Mouse (Mus musculus) forebrain, embryonic 13.5 days (tissue): Measurements from ENCODE around the gene Cntnap2. TPM values are rescaled to one million over a fixed set of nuclear protein-coding genes. Genes with fewer than 3 reads are reported as not detected.

Experiments used
- ATAC-seq: fragments of 200-750 bp; cut with Nextera tagmentation; 2 replicates; pipeline ENCODE4 v1.8.0; 2017
- H3K27ac ChIP-seq: fragments of 300-500 bp; sonication (generic); 2 replicates; pipeline ENCODE4 v1.5.1; 2015; ENCODE audit warnings: inconsistent platforms, mild to moderate bottlenecking, moderate library complexity
- H3K27me3 ChIP-seq: fragments of 300-500 bp; sonication (generic); 2 replicates; pipeline ENCODE4 v1.6.1; 2015; ENCODE audit warnings: mild to moderate bottlenecking, inconsistent platforms
- H3K36me3 ChIP-seq: fragments of 300-500 bp; sonication (generic); 2 replicates; pipeline ENCODE4 v1.6.1; 2015; ENCODE audit warnings: mild to moderate bottlenecking, inconsistent platforms; ENCODE audit not compliant: poor library complexity, severe bottlenecking
- H3K4me1 ChIP-seq: fragments of 300-500 bp; sonication (generic); 2 replicates; pipeline ENCODE4 v1.6.1; 2015; ENCODE audit warnings: inconsistent platforms
- H3K4me2 ChIP-seq: fragments of 300-500 bp; sonication (generic); 2 replicates; pipeline ENCODE4 v1.6.1; 2015; ENCODE audit warnings: inconsistent platforms, mild to moderate bottlenecking, moderate library complexity
- H3K4me3 ChIP-seq: fragments of 300-500 bp; sonication (generic); 2 replicates; pipeline ENCODE4 v1.5.1; 2015; ENCODE audit warnings: mild to moderate bottlenecking, inconsistent platforms
- H3K9ac ChIP-seq: fragments of 300-500 bp; sonication (generic); 2 replicates; pipeline ENCODE4 v1.6.1; 2015; ENCODE audit warnings: mild to moderate bottlenecking, inconsistent platforms
- H3K9me3 ChIP-seq: fragments of 300-500 bp; sonication (generic); replicated peaks from 2 replicates; pipeline ENCODE4 v1.6.1; 2016; ENCODE audit warnings: inconsistent platforms
- WGBS: fragments of 180-500 bp; shearing (Covaris S2); methylation state at CpG from one replicate; pipeline ENCODE4 v1.1.7; 2015; 5-methylcytosine and 5-hydroxymethylcytosine counted together
- polyA plus RNA-seq: library from polyadenylated mRNA; unstranded; fragments of >200 nt; fragmentation: Nextera tagmentation; extraction: Ambion mirVana; gene quantifications from 2 replicates; pipeline ENCODE4 v1.2.1, GENCODE M21; 2015

Gene Cntnap2
- polyA plus RNA-seq, 1 experiment from 2014 or later, result 83.7 TPM

DNA sequence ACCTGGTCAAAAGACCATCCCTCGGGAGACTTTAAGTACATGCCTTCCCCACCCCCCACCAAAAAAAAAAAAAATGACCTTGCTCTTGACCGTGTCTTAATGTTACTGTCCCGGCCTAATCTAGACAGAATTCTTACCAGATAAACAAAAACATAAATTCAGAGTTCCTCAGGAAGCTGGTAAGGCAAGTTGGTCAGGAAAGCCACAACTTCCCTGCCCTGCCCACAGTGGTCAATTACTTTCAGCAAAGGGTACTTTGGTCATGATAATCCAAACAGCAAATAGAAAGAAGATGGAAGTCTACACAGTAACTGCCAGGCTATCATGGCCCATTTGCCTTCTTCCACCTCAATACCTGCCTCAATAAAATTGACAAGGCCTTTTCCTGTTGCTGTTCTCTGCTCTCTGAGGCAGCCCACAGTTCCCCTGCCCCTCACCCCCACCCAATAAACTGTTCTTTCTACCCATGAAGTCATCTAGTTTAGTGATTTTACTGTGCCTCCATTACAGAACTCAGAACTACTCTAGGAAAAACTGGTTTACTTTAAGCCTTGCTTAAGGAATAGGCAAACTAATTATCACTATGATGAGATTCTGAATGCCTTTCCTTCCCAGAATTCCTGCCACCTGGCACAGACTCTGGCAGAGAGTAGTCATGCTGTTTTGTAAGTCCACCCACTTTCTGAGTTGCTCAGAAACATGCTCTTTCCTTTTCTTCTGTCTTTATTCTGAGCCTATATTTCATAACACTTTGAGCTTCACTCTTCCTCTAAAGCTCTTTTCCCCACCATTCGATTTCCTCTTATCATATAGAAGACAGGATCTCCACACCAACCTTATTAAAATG lies 1743.3 kb downstream of the Cntnap2 start:
- H3K4me1 ChIP-seq, result no peaks in the 10 kb centered on the region
- ATAC-seq, result no peak
- 84% methylated on average over 4 of the region's 4 CpGs for WGBS
- H3K36me3 ChIP-seq, result no peaks in the 10 kb centered on the region
- no peaks in the 10 kb centered on the region for H3K27me3 ChIP-seq
- no peak overlapping the region for H3K27ac ChIP-seq
- no peak overlapping the region for H3K4me3 ChIP-seq
- H3K9ac ChIP-seq, result no peak overlapping the region
- no peaks in the 10 kb centered on the region for H3K9me3 ChIP-seq
- no peak overlapping the region for H3K4me2 ChIP-seq

DNA sequence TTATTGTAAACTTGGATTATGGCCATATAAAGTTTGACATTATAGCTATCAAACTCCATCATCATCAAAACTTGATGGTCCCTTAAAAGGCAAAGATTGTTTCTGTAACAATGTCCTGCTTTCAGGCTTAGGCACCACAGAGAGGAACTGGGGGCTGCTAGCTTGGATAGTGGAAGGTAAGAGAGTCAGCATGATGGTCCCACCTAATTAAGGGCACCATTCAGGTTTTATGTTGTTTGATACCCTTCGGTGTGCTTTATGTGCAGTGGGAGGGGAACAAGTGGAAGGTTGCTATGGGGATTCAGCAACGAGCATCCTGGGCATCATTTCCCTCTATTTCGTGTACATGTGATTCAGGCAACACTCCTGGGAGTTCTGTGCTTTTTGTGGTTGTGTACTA lies 1797.5 kb downstream of the Cntnap2 start:
- WGBS, result 66% methylated on average over 3 of the region's 3 CpGs
- no peak overlapping the region for H3K9ac ChIP-seq
- no peak overlapping the region for H3K27ac ChIP-seq
- no peaks in the 10 kb centered on the region for H3K27me3 ChIP-seq
- H3K36me3 ChIP-seq, result no peaks in the 10 kb centered on the region
- H3K9me3 ChIP-seq, result no peaks in the 10 kb centered on the region
- ATAC-seq, result no peak
- H3K4me3 ChIP-seq, result no peak overlapping the region
- 0 out of 2 replicates have a peak, but pooled peaks cover 8% of the 10 kb centered on the region for H3K4me1 ChIP-seq
- H3K4me2 ChIP-seq, result no peak overlapping the region

DNA sequence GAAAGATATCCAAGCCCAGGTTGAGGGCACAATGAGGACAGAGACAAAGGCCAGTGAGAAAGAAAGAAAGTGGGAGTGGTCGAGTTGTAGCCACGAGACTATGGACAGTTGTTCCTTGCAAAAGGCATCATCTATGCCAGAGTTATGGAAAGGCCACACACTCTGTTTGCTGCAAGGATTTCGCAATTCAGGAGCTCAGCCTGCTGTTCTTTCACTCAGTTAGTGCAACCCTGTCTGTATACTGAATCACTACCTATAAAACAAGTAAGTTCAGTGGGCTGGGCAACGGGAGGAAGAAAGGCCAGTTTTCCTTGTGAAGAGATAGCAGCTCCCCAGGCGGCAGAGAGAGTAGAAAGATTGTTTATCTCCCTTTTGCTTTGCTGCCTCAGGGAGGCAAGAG lies 1801.9 kb downstream of the Cntnap2 start:
- H3K4me2 ChIP-seq, result no peak overlapping the region
- H3K9me3 ChIP-seq, result no peaks in the 10 kb centered on the region
- H3K4me1 ChIP-seq, result 0 out of 2 replicates have a peak, but pooled peaks cover 8% of the 10 kb centered on the region
- no peak for ATAC-seq
- H3K36me3 ChIP-seq, result no peaks in the 10 kb centered on the region
- no peaks in the 10 kb centered on the region for H3K27me3 ChIP-seq
- H3K27ac ChIP-seq, result no peak overlapping the region
- 11% methylated on average over 5 of the region's 5 CpGs for WGBS
- no peak overlapping the region for H3K4me3 ChIP-seq
- no peak overlapping the region for H3K9ac ChIP-seq

DNA sequence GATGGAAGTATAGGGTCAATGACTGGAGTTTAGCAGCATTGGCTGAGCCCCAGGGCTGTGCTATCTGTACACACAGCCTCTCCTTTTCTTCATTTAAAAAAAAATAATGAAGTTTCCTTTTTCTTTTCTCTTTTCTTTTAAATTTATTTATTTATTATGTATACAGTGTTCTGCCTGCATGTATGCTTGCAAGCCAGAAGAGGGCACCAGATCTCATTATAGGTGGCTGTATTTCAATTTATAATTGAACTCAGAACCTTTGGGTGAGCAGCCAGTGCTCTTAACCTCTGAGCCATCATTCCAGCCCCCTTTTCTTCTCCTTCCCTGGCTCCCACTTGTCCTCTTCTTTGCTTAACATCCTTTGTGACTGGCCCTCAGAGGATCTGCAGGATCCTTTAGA lies 1807.2 kb downstream of the Cntnap2 start:
- Histone ChIP-seq H3K36me3 (no peaks in the 10 kb centered on the region), H3K27ac (no peak overlapping the region), H3K9me3 (no peaks in the 10 kb centered on the region), H3K27me3 (no peaks in the 10 kb centered on the region), H3K9ac (no peak overlapping the region), H3K4me2 (no peak overlapping the region), H3K4me1 (0 out of 2 replicates have a peak, but pooled peaks cover 2% of the 10 kb centered on the region), H3K4me3 (no peak overlapping the region)
- no peak for ATAC-seq

DNA sequence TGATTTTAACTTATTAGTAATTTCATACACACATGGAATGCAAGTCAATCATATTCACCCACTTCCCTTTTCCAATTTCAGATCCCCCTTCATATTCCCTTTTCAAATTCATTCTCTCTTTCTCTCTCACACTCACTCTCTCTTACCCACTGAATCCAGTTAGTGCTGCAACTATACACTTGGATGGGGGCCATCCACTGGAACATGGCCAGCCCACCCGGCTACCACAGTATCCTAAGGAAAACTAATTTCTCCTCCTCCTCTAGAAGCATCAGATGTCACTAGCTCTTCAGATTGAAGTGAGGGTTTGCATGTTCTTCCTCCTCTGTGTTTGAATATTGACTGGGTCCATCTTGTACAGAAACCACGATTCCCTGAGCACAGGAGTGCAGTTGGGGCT lies 1827.1 kb downstream of the Cntnap2 start:
- no peaks in the 10 kb centered on the region for H3K36me3 ChIP-seq
- H3K9me3 ChIP-seq, result no peaks in the 10 kb centered on the region
- no peak overlapping the region for H3K9ac ChIP-seq
- H3K4me2 ChIP-seq, result no peak overlapping the region
- 65% methylated on average over 2 of the region's 2 CpGs for WGBS
- H3K27me3 ChIP-seq, result no peaks in the 10 kb centered on the region
- ATAC-seq, result no peak
- no peak overlapping the region for H3K27ac ChIP-seq
- no peaks in the 10 kb centered on the region for H3K4me1 ChIP-seq
- H3K4me3 ChIP-seq, result no peak overlapping the region

DNA sequence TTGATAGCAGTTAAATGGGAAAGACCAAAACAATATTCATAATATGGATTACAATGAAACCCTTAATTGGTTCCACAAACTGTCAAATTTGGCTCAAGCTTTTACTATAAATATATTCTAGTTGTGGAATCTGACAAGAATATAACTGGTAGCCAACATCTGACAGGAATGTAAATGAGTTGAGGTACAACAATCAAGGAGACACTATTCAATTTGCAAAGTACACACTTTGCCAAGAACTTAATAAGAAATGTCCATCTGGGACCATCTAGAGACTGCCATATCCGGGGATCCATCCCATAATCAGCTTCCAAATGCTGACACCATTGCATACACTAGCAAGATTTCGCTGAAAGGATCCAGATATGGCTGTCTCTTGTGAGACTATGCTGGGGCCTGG lies 1850.0 kb downstream of the Cntnap2 start:
- Histone ChIP-seq H3K9me3 (no peaks in the 10 kb centered on the region), H3K4me1 (no peaks in the 10 kb centered on the region), H3K4me2 (no peak overlapping the region), H3K27me3 (no peaks in the 10 kb centered on the region), H3K27ac (no peak overlapping the region), H3K36me3 (no peaks in the 10 kb centered on the region), H3K4me3 (no peak overlapping the region), H3K9ac (no peak overlapping the region)
- 87% methylated on average over 2 of the region's 2 CpGs for WGBS
- ATAC-seq, result no peak; the same call in 1 of the 2 replicates

DNA sequence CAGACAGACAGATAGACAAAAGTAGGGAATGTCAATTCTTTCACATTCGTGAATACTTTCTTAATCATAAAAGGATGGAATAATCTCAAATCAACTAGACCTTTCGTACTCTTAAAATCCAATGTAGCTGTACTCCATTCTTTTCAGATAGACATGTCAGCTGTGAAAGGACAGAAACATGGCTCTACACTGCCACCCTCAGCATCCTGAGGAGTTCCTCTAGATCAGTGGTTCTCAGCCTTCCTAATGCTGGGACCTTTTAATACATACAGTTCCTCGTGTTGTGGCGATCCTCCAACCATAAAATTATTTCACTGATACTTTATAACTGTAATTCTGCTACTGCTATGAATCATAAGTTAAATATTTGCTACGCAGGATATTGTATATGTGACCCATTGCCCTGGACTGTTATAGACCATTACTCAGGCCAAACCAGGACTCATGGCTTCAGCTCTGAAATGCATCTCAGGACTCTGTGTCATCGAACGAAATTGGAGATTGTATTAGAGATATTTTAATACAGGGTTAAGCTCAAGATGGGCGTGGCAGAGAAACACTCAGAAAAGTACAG lies 1859.6 kb downstream of the Cntnap2 start:
- Histone ChIP-seq H3K4me3 (no peak overlapping the region), H3K9me3 (no peaks in the 10 kb centered on the region), H3K4me1 (0 out of 2 replicates have a peak, but pooled peaks cover 7% of the 10 kb centered on the region), H3K4me2 (no peak overlapping the region), H3K9ac (no peak overlapping the region), H3K27ac (no peak overlapping the region), H3K36me3 (no peaks in the 10 kb centered on the region), H3K27me3 (no peaks in the 10 kb centered on the region)
- WGBS, result 79% methylated on average over 8 of the region's 8 CpGs
- no peak for ATAC-seq

DNA sequence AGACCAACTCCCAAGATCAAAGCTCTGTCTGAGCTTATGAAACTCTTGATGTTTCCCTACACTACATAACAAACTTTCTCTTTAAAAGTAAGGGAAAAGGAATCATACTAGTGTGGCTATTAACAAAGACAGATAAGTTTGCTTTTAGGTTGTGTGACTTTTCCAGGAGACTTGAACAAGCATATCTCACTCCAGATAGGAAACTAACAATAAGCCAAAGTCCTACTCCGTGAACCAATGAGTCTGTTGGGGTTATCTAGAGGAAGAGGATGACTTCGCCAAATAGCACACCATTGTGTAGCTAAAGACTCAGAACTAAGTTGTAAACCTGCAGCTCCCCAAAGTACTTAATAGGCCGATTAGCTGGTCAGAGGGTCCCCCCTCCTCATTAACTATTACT lies 1860.8 kb downstream of the Cntnap2 start:
- WGBS, result 82% methylated on average over 3 of the region's 3 CpGs
- H3K4me1 ChIP-seq, result 0 out of 2 replicates have a peak, but pooled peaks cover 7% of the 10 kb centered on the region
- no peaks in the 10 kb centered on the region for H3K27me3 ChIP-seq
- no peak overlapping the region for H3K9ac ChIP-seq
- H3K4me2 ChIP-seq, result no peak overlapping the region
- no peak for ATAC-seq
- no peak overlapping the region for H3K27ac ChIP-seq
- H3K4me3 ChIP-seq, result no peak overlapping the region
- H3K36me3 ChIP-seq, result no peaks in the 10 kb centered on the region
- no peaks in the 10 kb centered on the region for H3K9me3 ChIP-seq

DNA sequence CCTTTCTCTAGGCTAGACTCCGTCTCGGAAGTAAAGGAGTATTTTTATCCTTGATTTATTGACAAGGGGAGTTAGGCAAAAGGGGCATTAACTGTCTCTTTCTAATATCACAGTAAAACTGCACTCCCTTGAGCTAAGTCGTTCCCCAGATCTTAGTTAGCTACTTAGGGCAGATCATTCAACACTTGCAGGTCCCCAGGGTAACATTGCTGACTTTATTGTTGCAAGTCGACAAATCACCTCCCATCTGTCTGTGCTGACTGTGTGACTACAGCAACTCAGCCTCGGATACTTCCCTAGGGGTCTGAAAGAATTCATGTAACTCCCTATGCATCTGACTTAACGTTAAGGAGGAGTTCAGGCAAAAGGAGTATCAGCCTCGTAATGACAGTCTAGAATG lies 1865.6 kb downstream of the Cntnap2 start:
- no peaks in the 10 kb centered on the region for H3K9me3 ChIP-seq
- no peak overlapping the region for H3K4me2 ChIP-seq
- WGBS, result 75% methylated on average over 7 of the region's 7 CpGs
- no peaks in the 10 kb centered on the region for H3K27me3 ChIP-seq
- H3K27ac ChIP-seq, result no peak overlapping the region
- ATAC-seq, result no peak
- H3K9ac ChIP-seq, result no peak overlapping the region
- no peaks in the 10 kb centered on the region for H3K36me3 ChIP-seq
- no peak overlapping the region for H3K4me3 ChIP-seq
- no peaks in the 10 kb centered on the region for H3K4me1 ChIP-seq

DNA sequence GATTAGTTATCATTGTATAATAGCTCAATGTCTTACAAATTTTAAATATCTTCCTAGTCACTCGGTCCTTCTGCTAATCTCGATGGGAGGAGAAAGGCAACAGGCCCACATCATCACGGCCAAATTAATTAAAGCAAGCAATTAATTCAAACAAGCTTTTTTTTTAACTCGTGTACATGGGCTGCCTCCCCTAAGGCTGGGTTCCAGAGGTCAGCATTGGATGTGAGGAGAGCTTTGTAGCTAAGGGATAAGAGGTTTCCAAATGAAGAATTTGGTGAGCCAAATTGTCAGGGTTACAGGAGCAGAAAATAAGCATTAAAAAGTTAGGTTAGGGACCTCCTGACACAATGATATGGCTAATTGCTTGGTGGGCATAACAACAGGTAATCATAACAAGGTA lies 1886.5 kb downstream of the Cntnap2 start:
- Histone ChIP-seq H3K9ac (no peak overlapping the region), H3K27ac (no peak overlapping the region), H3K27me3 (no peaks in the 10 kb centered on the region), H3K4me1 (no peaks in the 10 kb centered on the region), H3K4me2 (no peak overlapping the region), H3K9me3 (no peaks in the 10 kb centered on the region), H3K36me3 (no peaks in the 10 kb centered on the region), H3K4me3 (no peak overlapping the region)
- peak; percentile 48; the same call in 1 of the 2 replicates for ATAC-seq
- 39% methylated on average over 4 of the region's 4 CpGs for WGBS

DNA sequence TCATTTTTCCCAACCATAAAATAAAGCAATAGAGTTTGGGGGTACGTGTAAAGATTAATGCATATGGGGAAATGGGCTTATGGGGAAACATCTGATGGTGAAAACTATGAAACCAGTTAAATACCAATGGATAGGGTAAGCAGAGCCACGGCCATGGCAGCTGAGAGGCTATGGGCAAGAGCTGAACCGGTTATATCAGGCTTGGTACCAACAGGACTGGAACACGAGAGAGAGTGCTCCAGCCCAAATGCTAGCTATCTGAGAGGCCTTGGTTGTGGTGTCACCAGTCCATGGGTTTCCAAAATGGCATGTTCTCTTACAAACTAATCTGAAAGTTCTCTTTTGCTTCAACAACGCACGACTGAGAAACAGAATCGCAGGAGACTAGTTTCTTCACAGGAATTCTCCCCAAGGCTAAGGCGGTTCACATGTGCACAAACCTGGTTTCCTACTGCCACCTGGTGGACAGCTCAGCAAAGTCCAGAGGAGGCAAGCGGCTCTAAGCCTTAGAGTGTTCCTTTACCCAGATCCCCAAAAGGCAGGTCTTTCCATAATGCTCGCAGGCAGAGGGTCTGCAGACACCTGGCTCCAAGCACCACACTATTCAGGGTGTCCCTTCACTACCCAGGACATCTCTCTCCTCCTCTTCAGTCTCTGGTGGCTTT lies 1902.0 kb downstream of the Cntnap2 start:
- Histone ChIP-seq H3K9me3 (no peaks in the 10 kb centered on the region), H3K36me3 (no peaks in the 10 kb centered on the region), H3K27ac (no peak overlapping the region), H3K4me1 (no peaks in the 10 kb centered on the region), H3K4me2 (no peak overlapping the region), H3K9ac (no peak overlapping the region), H3K27me3 (no peaks in the 10 kb centered on the region), H3K4me3 (no peak overlapping the region)
- peak; percentile 99 for ATAC-seq
- 35% methylated on average over 10 of the region's 10 CpGs for WGBS

DNA sequence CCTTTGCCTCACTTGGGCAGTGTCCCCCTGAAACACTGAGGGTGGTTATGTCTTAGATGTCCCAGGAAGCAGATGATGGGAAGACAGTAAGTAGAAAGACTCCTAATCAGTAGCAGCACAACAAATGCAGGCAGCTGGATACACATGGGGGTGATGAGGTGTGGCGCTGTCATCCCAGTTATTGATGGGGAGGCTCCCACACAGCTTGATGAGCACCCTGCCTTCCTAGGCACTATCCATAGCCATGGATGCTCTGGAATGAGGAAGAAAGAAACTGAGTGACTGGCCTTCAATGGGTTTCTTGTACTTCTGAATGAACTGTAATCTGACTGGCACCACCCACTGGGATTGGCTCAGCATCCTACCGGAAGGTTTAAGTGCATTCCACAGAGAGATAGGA lies 1904.1 kb downstream of the Cntnap2 start:
- no peaks in the 10 kb centered on the region for H3K9me3 ChIP-seq
- WGBS, result 76% methylated on average over 2 of the region's 2 CpGs
- H3K27me3 ChIP-seq, result no peaks in the 10 kb centered on the region
- H3K27ac ChIP-seq, result no peak overlapping the region
- H3K36me3 ChIP-seq, result no peaks in the 10 kb centered on the region
- H3K4me3 ChIP-seq, result no peak overlapping the region
- H3K4me1 ChIP-seq, result no peaks in the 10 kb centered on the region
- H3K4me2 ChIP-seq, result no peak overlapping the region
- no peak overlapping the region for H3K9ac ChIP-seq
- ATAC-seq, result no peak
